Mouse (Mus musculus) A20 (cell line): ENCODE data around the gene Zswim9.

Source experiments
- DNase-seq: peaks from one replicate; pipeline ENCODE4 v3.0.0-alpha.2; 2011; ENCODE audit warnings: low read depth, low spot score

Gene Zswim9

GRCm38 (mm10) chr7:13268749-13269260 is 9.7 kb downstream of the Zswim9 start:
- DNase-seq, result no peak

GRCm38 (mm10) chr7:13264396-13264795 is 14.1 kb downstream of the Zswim9 start:
- peak; percentile 51 for DNase-seq

GRCm38 (mm10) chr7:13263851-13264250 is 14.7 kb downstream of the Zswim9 start:
- DNase-seq, result no peak

GRCm38 (mm10) chr7:13260746-13261700 is 17.5 kb downstream of the Zswim9 start:
- no peak for DNase-seq

- DNase-seq, result no peak
These were observed 65.8 kb downstream of the Zswim9 start, which contains the start of gene Vmn1r89 for GRCm38 (mm10) chr7:13212720-13213119. Gene Vmn1r89 (plus strand): TSS chr7:13213020.
